Mouse (Mus musculus) kidney, embryonic 15.5 days (tissue): ENCODE results near the gene Ntrk2. TPM values are rescaled to one million over a fixed set of nuclear protein-coding genes. Genes with fewer than 3 reads are reported as not detected.

ENCODE experiments used
- ATAC-seq: fragments of 200-750 bp; cut with Nextera tagmentation; replicated peaks from 2 replicates; pipeline ENCODE4 v1.8.0; 2017; ENCODE audit warnings: moderate TSS enrichment; ENCODE audit not compliant: low FRiP score
- H3K27ac ChIP-seq: fragments of 300-500 bp; sonication (generic); 2 replicates; pipeline ENCODE4 v1.5.1; 2015; ENCODE audit warnings: mild to moderate bottlenecking, inconsistent platforms
- H3K27me3 ChIP-seq: fragments of 300-500 bp; sonication (generic); 2 replicates; pipeline ENCODE4 v1.6.1; 2015; ENCODE audit warnings: inconsistent platforms
- H3K36me3 ChIP-seq: fragments of 300-500 bp; sonication (generic); 2 replicates; pipeline ENCODE4 v1.6.1; 2015; ENCODE audit warnings: inconsistent platforms
- H3K4me1 ChIP-seq: fragments of 300-500 bp; sonication (generic); 2 replicates; pipeline ENCODE4 v1.6.1; 2015; ENCODE audit warnings: inconsistent platforms
- H3K4me2 ChIP-seq: fragments of 300-500 bp; sonication (generic); 2 replicates; pipeline ENCODE4 v1.6.1; 2015; ENCODE audit warnings: moderate library complexity, mild to moderate bottlenecking, inconsistent platforms
- H3K4me3 ChIP-seq: fragments of 300-500 bp; sonication (generic); replicated peaks from 2 replicates; pipeline ENCODE4 v1.5.1; 2015; ENCODE audit warnings: mild to moderate bottlenecking, inconsistent platforms
- H3K9ac ChIP-seq: fragments of 300-500 bp; sonication (generic); 2 replicates; pipeline ENCODE4 v1.6.1; 2015; ENCODE audit warnings: mild to moderate bottlenecking, inconsistent platforms
- H3K9me3 ChIP-seq: fragments of 300-500 bp; sonication (generic); replicated peaks from 2 replicates; pipeline ENCODE4 v1.6.1; 2016; ENCODE audit warnings: inconsistent platforms
- WGBS: fragments of 180-500 bp; shearing (Covaris S2); methylation state at CpG from one replicate; pipeline ENCODE4 v1.1.7; 2015; ENCODE audit warnings: mixed read lengths; 5-methylcytosine and 5-hydroxymethylcytosine counted together
- polyA plus RNA-seq: library from polyadenylated mRNA; unstranded; fragments of >200 nt; fragmentation: Nextera tagmentation; extraction: Ambion mirVana; gene quantifications from 2 replicates; pipeline ENCODE4 v1.2.1, GENCODE M21; 2015

Gene Ntrk2
- polyA plus RNA-seq, 1 experiment from 2014 or later = 8.6 TPM

DNA sequence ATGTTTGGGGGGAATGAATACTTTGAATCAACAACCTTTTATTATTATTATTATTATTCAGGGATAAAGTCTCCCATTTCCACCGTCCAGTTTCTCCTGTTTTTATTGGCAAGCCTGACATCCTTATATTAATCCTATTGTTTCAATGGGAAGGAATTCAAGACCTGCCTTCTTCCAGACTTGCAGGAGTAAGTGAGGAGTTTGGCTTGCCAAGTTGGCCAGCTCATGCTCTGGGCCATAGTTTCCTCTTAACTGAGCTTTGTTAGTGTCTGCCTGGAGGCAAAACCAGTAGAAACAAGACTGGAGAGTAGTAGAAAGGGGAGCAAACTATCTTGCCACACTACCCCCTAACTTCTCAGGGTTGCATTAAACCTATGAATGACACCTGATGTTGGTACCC lies 123.8 kb downstream of the Ntrk2 start:
- ATAC-seq = no peak
- Histone ChIP-seq H3K27me3 (no peaks in the 10 kb centered on the region), H3K4me2 (no peak overlapping the region), H3K9me3 (no peaks in the 10 kb centered on the region), H3K27ac (no peak overlapping the region), H3K4me1 (no peaks in the 10 kb centered on the region), H3K4me3 (no peak overlapping the region), H3K9ac (no peak overlapping the region), H3K36me3 (no peaks in the 10 kb centered on the region)
- WGBS = 49% methylated on average over 1 of the region's 1 CpGs

GRCm38 (mm10) chr13:58933126-58933525 lies 126.8 kb downstream of the Ntrk2 start:
- Histone ChIP-seq H3K9me3 (no peaks in the 10 kb centered on the region), H3K4me1 (peaks cover 10% of the 10 kb centered on the region), H3K4me2 (no peak overlapping the region), H3K36me3 (no peaks in the 10 kb centered on the region), H3K9ac (no peak overlapping the region), H3K27ac (no peak overlapping the region), H3K4me3 (no peak overlapping the region), H3K27me3 (no peaks in the 10 kb centered on the region)
- no peak for ATAC-seq
- 61% methylated on average over 4 of the region's 4 CpGs for WGBS

- Histone ChIP-seq H3K4me1 (peaks cover 10% of the 10 kb centered on the region), H3K27me3 (no peaks in the 10 kb centered on the region), H3K36me3 (no peaks in the 10 kb centered on the region), H3K27ac (no peak overlapping the region), H3K9me3 (no peaks in the 10 kb centered on the region), H3K4me2 (no peak overlapping the region), H3K4me3 (no peak overlapping the region), H3K9ac (no peak overlapping the region)
- 86% methylated on average over 3 of the region's 3 CpGs for WGBS
- no peak for ATAC-seq
Measured at GRCm38 (mm10) chr13:58934576-58935110, 128.3 kb downstream of the Ntrk2 start.

DNA sequence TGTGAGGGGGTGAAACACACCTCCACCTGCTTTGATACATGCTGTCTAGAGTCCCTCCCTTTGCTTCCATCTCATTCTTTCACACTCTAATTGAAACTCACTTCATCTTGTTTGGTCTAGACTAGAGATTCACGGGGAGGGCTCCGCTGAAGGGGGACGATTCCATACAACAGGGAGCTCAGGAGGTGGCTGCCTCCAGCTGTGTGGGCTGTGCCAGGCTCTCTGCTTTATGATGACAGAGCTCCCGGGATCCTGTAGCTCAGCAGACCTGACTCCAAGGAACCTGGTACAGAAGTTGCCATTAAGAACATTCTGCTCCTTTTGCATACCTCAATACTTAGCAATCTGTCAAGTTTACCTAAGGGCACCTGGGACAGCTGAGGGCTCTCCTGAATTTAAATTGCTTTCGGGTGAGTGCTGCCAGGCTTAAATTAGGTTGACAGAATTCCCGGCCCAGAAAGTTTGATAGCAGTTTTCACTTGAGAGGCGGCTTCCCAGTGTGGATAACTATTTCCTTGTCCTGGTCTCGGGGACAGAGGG lies 129.7 kb downstream of the Ntrk2 start:
- Histone ChIP-seq H3K4me1 (peaks cover 10% of the 10 kb centered on the region), H3K27me3 (no peaks in the 10 kb centered on the region), H3K27ac (no peak overlapping the region), H3K36me3 (no peaks in the 10 kb centered on the region), H3K9ac (no peak overlapping the region), H3K4me2 (no peak overlapping the region), H3K9me3 (no peaks in the 10 kb centered on the region), H3K4me3 (no peak overlapping the region)
- 0 out of 2 replicates have a peak, but pooled peaks have one; percentile 29 for ATAC-seq
- 6% methylated on average over 8 of the region's 8 CpGs for WGBS

- ATAC-seq = no peak
- 93% methylated on average over 12 of the region's 12 CpGs for WGBS
Measured at GRCm38 (mm10) chr13:58937884-58938283, 131.5 kb downstream of the Ntrk2 start.

GRCm38 (mm10) chr13:58938464-58938863 lies 132.1 kb downstream of the Ntrk2 start:
- ATAC-seq = no peak
- Histone ChIP-seq H3K27ac (no peak overlapping the region), H3K9me3 (no peaks in the 10 kb centered on the region), H3K4me2 (no peak overlapping the region), H3K9ac (no peak overlapping the region), H3K4me3 (no peak overlapping the region), H3K27me3 (no peaks in the 10 kb centered on the region), H3K36me3 (no peaks in the 10 kb centered on the region), H3K4me1 (peaks cover 10% of the 10 kb centered on the region)
- WGBS = 62% methylated on average over 4 of the region's 4 CpGs

More at GRCm38 (mm10) chr13:58937884-58938283, 131.5 kb downstream of the Ntrk2 start:
- Histone ChIP-seq H3K9me3 (no peaks in the 10 kb centered on the region), H3K27ac (no peak overlapping the region), H3K4me2 (no peak overlapping the region), H3K36me3 (no peaks in the 10 kb centered on the region), H3K9ac (no peak overlapping the region), H3K27me3 (no peaks in the 10 kb centered on the region), H3K4me1 (peaks cover 10% of the 10 kb centered on the region), H3K4me3 (no peak overlapping the region)

- 81% methylated on average over 6 of the region's 6 CpGs for WGBS
- no peak for ATAC-seq
- no peak overlapping the region for H3K4me2 ChIP-seq
- no peaks in the 10 kb centered on the region for H3K36me3 ChIP-seq
- 0 out of 2 replicates have a peak, but pooled peaks cover 4% of the 10 kb centered on the region for H3K27me3 ChIP-seq
- no peak overlapping the region for H3K9ac ChIP-seq
- no peak overlapping the region for H3K4me3 ChIP-seq
- peaks cover 10% of the 10 kb centered on the region for H3K4me1 ChIP-seq
- H3K9me3 ChIP-seq = no peaks in the 10 kb centered on the region
- no peak overlapping the region for H3K27ac ChIP-seq
Measured at GRCm38 (mm10) chr13:58940208-58940607, 133.8 kb downstream of the Ntrk2 start.

DNA sequence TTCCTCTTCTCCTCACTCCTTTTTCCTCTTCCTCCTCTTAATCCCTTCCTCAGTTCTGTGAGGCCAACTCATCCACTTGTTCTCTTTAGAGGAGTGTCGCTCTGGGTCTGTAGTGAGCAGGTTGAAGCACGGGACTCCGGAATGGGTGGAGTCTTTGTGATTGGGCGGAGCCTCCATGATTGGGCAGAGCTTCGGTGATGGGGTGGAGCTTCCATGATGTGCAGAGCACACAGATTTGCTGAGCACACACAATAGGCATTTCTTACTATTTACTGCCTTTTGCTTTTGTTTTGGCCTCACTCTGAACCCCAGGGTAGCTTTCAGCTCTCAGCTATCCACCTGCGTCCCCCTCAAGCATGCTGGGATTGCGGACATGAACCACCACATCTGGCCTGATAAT lies 134.4 kb downstream of the Ntrk2 start:
- ATAC-seq = no peak
- H3K4me3 ChIP-seq = no peak overlapping the region
- H3K4me1 ChIP-seq = peaks cover 8% of the 10 kb centered on the region
- WGBS = 55% methylated on average over 7 of the region's 7 CpGs
- H3K36me3 ChIP-seq = no peaks in the 10 kb centered on the region
- no peaks in the 10 kb centered on the region for H3K9me3 ChIP-seq
- no peak overlapping the region for H3K4me2 ChIP-seq
- H3K27ac ChIP-seq = no peak overlapping the region
- no peak overlapping the region for H3K9ac ChIP-seq
- 0 out of 2 replicates have a peak, but pooled peaks cover 4% of the 10 kb centered on the region for H3K27me3 ChIP-seq

DNA sequence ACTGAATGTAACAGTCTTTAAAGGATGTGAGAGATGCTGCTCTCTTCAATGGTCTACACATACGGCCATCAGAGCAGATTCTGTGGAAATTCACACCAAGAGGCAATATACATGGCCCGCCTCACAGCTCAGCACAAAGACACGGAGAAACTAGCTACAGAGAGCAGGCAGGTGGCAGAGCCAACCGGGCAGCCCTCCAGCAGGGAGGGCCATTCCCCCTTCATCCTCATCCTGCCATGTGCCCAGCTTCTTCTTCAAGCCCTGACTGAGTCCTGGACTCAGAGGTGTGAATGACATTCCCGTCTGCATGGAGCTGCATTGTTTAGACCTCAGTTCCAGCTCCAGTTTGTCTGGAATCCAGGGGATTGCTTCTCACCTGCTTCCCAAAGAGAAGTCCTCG lies 139.4 kb downstream of the Ntrk2 start:
- 47% methylated on average over 6 of the region's 6 CpGs for WGBS
- H3K36me3 ChIP-seq = no peaks in the 10 kb centered on the region
- no peak for ATAC-seq
- 0 out of 2 replicates have a peak, but pooled peaks cover 4% of the 10 kb centered on the region for H3K27me3 ChIP-seq
- no peak overlapping the region for H3K4me2 ChIP-seq
- no peak overlapping the region for H3K27ac ChIP-seq
- H3K9me3 ChIP-seq = no peaks in the 10 kb centered on the region
- no peak overlapping the region for H3K9ac ChIP-seq
- no peak overlapping the region for H3K4me3 ChIP-seq
- H3K4me1 ChIP-seq = 0 out of 2 replicates have a peak, but pooled peaks cover 7% of the 10 kb centered on the region

DNA sequence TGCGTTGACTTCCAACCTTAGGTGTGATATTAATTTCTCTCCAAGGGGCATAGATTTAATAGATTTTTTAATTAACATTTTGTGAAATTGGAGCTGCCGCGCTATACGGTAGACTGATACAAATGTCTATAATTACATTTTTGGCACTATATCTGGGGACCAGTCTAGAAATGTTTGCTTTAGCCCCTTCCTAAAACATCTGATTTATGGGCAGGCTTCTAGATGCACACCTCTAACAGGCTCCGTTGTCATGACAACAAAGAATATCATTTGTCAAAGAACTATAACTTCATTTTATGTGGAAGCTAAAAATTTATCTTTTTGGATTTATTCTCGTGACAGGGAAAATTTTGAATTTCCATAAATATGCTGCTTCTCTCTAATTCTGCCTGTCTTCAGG lies 140.2 kb downstream of the Ntrk2 start:
- H3K36me3 ChIP-seq = no peaks in the 10 kb centered on the region
- no peak overlapping the region for H3K27ac ChIP-seq
- no peak overlapping the region for H3K4me2 ChIP-seq
- 0 out of 2 replicates have a peak, but pooled peaks cover 7% of the 10 kb centered on the region for H3K4me1 ChIP-seq
- no peak overlapping the region for H3K4me3 ChIP-seq
- ATAC-seq = no peak
- no peak overlapping the region for H3K9ac ChIP-seq
- WGBS = 57% methylated on average over 6 of the region's 6 CpGs
- H3K9me3 ChIP-seq = no peaks in the 10 kb centered on the region
- H3K27me3 ChIP-seq = 0 out of 2 replicates have a peak, but pooled peaks cover 4% of the 10 kb centered on the region

- Histone ChIP-seq H3K27me3 (0 out of 2 replicates have a peak, but pooled peaks cover 4% of the 10 kb centered on the region), H3K27ac (no peak overlapping the region), H3K4me1 (0 out of 2 replicates have a peak, but pooled peaks cover 7% of the 10 kb centered on the region), H3K36me3 (no peaks in the 10 kb centered on the region), H3K4me2 (no peak overlapping the region), H3K4me3 (no peak overlapping the region), H3K9me3 (no peaks in the 10 kb centered on the region), H3K9ac (no peak overlapping the region)
- no peak for ATAC-seq
- WGBS = 49% methylated on average over 9 of the region's 9 CpGs
Measured at GRCm38 (mm10) chr13:58947056-58947455, 140.7 kb downstream of the Ntrk2 start.

- Histone ChIP-seq H3K4me2 (no peak overlapping the region), H3K27me3 (peaks cover 6% of the 10 kb centered on the region; the same call in 1 of the 2 replicates), H3K27ac (no peak overlapping the region), H3K36me3 (no peaks in the 10 kb centered on the region), H3K9ac (no peak overlapping the region), H3K4me3 (no peak overlapping the region), H3K4me1 (peaks cover 5% of the 10 kb centered on the region; the same call in 1 of the 2 replicates), H3K9me3 (no peaks in the 10 kb centered on the region)
- ATAC-seq = no peak
- 32% methylated on average over 4 of the region's 4 CpGs for WGBS
Measured at GRCm38 (mm10) chr13:58954331-58954730, 148.0 kb downstream of the Ntrk2 start.
